Mouse (Mus musculus): ENCODE results near the gene Ambra1.

The Ambra1 gene

DNA sequence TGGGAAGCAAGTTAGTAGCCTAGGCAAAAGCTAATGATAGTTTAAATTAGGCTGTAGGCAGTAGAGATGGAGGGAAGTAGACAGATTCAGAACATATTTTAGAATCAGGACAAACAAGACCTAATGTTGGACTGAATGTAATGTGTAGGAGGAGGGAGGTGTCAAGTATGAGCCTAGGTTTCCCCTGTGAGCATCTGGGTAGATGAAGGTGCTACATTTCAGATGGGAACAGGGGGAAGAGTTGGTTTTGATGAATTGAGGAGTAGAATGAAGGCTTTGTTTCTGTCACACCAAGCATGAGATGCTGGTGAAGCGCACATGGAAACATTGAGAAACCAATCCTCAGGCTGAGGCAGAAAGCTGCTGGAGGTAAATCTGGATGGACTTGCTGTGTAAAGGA, 9.7 kb downstream of the Ambra1 start:
- no peak for DNase-seq

- DNase-seq = no peak
Measured at GRCm38 (mm10) chr2:91744686-91745085, 14.8 kb downstream of the Ambra1 start.

GRCm38 (mm10) chr2:91749811-91750261, 19.9 kb downstream of the Ambra1 start:
- DNase-seq = peak in 1 of 2 experiments; percentile 45

- peak; percentile 46 to 53 for DNase-seq
Measured at GRCm38 (mm10) chr2:91771921-91772705, 42.2 kb downstream of the Ambra1 start.

GRCm38 (mm10) chr2:91773309-91773708, 43.4 kb downstream of the Ambra1 start:
- DNase-seq = peak; percentile 43 to 45

GRCm38 (mm10) chr2:91779166-91779565, 49.2 kb downstream of the Ambra1 start:
- peak; percentile 35 to 63 for DNase-seq

DNA sequence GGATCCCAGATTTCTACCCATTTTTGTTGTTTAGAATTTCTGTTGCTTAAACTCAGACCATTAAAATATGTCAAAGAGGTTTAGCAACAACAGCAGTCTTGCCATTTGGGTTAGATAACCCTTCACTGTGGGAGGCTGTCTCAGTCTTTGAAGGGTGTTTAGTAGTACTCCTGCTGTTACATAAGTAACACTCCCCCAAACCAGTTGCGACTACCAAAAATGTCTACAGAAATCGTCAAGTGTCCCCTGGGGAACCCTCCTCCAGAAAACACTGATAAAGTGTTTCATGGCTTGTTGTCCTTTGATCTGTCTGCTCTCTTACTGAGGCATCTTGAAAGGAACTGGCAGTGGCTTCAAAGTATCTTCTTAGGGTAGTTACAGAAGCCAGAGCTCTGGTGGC, 61.7 kb downstream of the Ambra1 start:
- no peak for DNase-seq

- DNase-seq = peak in 1 of 2 experiments; percentile 25
Measured at GRCm38 (mm10) chr2:91792346-91792745, 62.4 kb downstream of the Ambra1 start.

GRCm38 (mm10) chr2:91794466-91794865, 64.5 kb downstream of the Ambra1 start:
- no peak for DNase-seq

DNA sequence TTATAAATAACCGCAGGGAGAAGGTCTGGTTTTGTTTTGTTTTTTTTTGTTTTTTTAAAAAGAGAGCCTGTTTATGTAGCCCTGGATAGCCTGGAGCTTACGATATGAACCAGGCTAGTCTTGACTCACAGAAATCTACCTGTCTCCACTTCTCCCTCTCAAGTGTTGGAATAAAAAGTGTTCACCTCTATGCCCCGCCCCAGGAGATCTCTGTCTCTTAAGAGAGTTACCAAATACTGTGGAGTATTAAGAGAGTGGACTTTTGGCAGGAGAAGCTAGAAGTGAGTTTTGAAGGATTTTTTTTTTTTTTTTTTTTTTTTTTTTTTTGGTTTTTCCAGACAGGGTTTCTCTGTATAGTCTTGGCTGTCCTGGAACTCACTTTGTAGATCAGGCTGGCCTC, 65.2 kb downstream of the Ambra1 start:
- no peak for DNase-seq

- no peak for DNase-seq
Measured at GRCm38 (mm10) chr2:91811433-91811832, 81.5 kb downstream of the Ambra1 start.

DNA sequence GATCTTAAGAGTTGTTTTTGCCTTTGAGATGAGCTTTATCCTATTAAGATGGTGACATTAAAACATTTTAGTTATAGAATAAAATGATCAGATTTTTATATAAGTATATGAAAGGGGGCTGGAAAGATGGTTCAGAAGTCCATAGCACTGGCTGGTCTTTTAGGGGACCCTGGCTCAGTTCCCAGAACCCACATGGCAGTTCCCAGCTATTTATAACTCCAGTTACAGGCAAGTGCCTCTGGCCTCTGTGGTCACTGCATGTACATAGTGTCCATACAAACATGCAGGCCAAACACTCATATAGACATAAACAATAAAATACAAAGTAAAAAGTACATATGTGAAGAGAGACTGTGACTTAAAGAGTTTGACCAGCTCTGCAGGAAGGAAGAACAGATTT, 86.8 kb downstream of the Ambra1 start:
- DNase-seq = peak; percentile 23 to 36

DNA sequence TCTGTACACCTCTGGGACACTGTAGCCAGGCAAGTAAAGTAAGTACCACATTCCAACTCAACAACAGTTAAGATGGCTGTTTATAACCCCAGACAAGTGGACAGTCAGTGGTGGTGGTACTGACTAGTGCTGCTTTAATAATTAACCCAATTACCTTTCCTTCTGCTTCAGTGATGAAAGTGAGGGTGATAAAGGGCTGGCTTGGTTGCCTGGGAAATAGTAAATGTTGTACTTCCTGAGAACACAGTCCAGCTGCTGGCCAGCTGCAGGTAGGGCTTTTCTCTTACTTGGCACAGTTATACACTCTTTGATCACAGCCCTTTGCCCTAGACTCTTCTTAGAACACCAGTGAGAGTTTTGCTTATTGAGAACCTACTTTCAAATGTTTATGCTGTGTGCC, 102.3 kb downstream of the Ambra1 start:
- no peak for DNase-seq

- no peak for DNase-seq
Measured at GRCm38 (mm10) chr2:91834272-91834671, 104.3 kb downstream of the Ambra1 start.

- no peak for DNase-seq
Measured at GRCm38 (mm10) chr2:91835031-91835430, 105.1 kb downstream of the Ambra1 start.

DNA sequence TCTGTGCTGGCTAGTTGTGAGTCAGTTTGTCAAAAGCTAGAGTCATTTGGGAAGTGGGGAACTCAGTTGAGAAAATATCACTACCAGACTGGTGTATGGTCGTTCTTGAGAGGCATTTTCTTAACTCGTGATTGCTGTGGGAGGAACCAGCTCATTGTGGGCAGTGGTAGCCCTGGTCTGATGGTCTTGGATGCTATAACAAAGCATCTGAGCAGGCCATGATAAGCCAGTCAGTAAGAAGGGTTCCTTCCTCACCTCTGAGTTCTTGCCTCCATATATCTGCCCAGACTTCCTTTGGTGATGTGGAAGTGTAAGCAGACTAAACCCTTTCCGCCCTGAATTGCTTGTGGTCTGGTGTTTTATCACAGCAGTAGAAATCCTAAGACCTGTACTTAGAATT, 105.7 kb downstream of the Ambra1 start:
- no peak for DNase-seq

GRCm38 (mm10) chr2:91844085-91844484, 114.2 kb downstream of the Ambra1 start:
- no peak for DNase-seq

DNA sequence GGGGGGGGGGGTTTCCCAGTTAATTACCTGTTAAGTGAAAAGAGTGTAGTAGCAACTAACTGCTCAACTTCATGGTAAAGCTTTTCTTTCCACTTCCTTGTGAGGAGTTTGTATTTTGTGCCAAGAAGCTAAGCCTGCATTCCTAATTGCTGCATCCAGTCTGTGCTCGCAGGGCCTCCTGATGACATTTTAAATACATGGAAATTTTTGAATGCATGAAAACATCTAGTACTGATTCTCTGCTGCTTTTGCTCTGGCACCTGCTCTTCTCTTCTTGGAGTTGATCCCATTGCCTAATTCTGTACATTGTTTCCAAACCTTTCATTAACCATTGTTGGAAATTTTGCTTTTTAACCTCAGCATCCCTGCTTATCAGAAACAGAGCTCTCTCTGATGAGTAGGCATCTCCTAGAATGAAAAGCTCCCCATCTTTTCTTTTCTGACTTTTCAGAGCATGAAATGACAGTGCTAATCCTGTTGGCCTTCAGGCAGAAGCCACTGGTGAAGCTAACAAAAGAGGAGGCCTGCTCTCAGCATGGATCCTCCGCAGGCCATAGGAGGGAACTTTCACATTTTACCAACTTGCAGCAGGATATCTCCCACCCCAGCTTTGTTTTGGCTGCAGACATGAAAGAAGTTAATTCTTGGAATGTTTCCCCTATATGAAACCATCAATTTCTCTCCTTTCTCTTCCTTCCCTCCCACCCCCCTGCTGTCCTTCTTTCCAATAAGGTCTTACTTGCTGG, 122.7 kb downstream of the Ambra1 start:
- peak; percentile 35 to 36 for DNase-seq

GRCm38 (mm10) chr2:91854575-91854974, 124.6 kb downstream of the Ambra1 start:
- no peak for DNase-seq

DNA sequence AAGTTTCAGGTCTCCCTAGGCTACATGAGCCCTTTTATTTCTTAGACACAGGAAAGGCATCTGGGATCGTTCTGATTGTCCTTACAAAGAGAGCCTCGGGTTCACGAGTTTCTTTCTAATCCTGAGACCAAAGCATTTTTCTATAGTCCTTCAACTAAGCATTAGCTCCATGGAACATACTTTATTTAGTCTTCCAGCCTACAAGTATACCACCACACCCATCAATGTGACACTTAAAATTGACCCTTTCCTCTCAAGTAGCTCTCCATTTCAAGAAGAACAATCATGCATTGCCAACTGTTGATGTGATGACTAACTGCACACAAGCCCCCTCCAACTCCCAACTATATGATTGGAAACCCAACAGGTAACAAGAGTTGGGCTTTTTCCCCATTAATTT, 127.0 kb downstream of the Ambra1 start:
- no peak for DNase-seq

DNA sequence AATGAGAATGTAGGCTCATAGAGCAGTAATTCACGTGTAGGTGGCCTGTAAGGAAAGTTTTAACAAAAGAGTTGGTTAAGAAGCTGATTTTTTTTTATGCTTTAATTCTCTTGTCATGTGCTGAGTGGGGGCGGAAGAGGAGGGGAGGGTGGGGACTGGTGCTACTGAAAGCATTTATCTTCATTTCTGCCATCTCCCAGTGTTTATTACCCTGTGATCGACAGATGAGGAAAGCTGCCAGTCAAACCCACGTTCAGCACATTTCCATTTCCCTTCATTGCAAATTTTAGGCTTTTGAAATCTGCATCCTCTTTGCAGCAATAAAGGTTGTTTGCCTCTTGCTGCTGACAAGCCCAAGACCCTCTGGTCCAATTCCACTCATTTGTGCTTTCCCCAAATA, 129.5 kb downstream of the Ambra1 start:
- DNase-seq = no peak

GRCm38 (mm10) chr2:91870754-91871153, 140.8 kb downstream of the Ambra1 start:
- peak; percentile 41 to 49 for DNase-seq

DNA sequence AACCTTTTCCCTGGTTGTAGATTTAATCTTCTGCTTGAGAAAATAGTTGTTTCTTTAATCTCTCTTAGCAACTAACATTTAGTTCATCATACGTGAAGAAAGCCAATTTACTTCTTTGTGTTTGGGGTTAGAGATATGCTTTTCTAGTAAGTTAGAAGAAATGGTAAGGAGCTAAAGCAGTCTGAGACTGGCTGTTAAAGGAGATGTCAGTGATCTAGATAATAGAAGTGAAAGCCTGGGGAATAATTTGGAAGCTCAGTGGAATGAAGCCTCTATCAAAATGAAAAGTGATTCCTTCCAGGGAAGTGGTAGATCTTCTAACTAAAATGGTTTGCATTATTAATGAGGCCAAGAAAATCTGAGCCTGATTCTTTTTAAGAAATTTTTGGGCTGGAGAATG, 141.3 kb downstream of the Ambra1 start:
- no peak for DNase-seq

DNA sequence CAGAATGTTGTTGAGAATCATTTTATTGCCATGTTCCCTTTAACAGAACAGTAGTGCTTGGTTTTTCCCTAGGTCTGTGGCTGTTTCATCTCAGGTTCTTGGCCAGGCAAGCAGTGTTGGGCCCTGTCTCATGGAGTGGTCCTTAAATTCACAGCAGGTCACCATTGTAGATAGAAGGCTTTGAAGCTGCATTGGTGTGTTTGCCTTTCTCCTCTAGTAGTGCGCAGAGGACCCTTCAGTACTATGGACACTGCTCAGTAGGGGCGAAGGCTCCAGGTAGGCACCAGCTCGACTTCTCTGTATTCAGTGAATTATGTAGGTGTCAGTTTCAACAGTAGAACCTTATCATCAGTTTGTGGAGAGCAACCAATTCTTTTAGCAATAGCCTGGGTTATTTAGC, 142.7 kb downstream of the Ambra1 start:
- no peak for DNase-seq

Data from cerebellum, postnatal 25 days (tissue).